ENCODE assay signal across 18 mouse cellular contexts in the genomic region with DNA sequence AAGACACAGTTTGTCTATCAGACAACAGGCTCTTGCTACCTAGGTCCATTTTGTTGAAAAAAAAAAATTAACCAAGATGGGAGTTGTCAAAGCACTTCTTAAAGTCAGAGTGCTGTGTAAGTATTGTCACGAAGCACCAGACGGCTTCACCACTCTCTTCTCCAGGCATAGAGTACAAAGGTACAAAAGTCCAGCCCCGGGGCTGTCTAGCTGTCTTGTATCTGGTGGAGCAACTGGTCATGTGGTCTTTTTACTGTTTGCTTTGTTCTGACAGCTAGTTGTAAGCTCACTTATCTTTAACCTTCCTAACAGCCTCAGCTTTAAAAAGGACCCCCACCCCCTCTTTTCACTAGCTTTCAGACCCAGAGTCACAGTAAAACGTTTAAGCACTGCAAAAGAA. TPM values are rescaled to one million over a fixed set of nuclear protein-coding genes. Genes with fewer than 3 reads are reported as not detected.
DNase-seq lines count a peak whose midpoint lies in the region; ATAC-seq and TF ChIP-seq lines count a peak whose summit lies in the region.
"Had no signal": no experiment of that assay in that cellular context is flagged by ENCODE, and none has a peak within 500 bp of the region (broad histone marks: within the 10 kb centered on the region; RNA-seq: fewer than 3 reads in every experiment).

No protein-coding gene starts in this region.

- H3K27me3 ChIP-seq in kidney, adult 2 months (replicated peaks; ENCODE audit: control insufficient read depth, insufficient read depth, low read length), result no peaks in the 10 kb centered on the region
- no peaks in the 10 kb centered on the region for H3K27me3 ChIP-seq in kidney, embryonic 14.5 days (ENCODE audit: control insufficient read depth, insufficient read depth, low read length)
- H3K27me3 ChIP-seq in liver, embryonic 11.5 days (replicated peaks; ENCODE audit: control insufficient read depth, insufficient read depth, low read length), result no peaks in the 10 kb centered on the region
- H3K27me3 ChIP-seq: embryonic facial prominence, embryonic 12.5 days; lung, embryonic 15.5 days had no signal

- ATAC-seq in kidney, embryonic 14.5 days (ENCODE audit: low FRiP score, low TSS enrichment), result no peak
- no peak for ATAC-seq in liver, embryonic 11.5 days (replicated peaks; ENCODE audit: low FRiP score)
- no peak for ATAC-seq in erythroid progenitor cell, adult 5-6 weeks (replicated peaks; ENCODE audit: low FRiP score, poor library complexity, severe bottlenecking)
- ATAC-seq: hindbrain, embryonic 16.5 days had no signal

- peak overlapping the region; percentile 92 for H3K27ac ChIP-seq in kidney, adult 2 months (ENCODE audit: insufficient read depth, low read depth, low read length)
- H3K27ac ChIP-seq in kidney, embryonic 14.5 days (ENCODE audit: low read depth, low read length), result no peak overlapping the region
- 0 out of 2 replicates have a peak overlapping the region, but pooled peaks have one; percentile 25 for H3K27ac ChIP-seq in liver, embryonic 11.5 days (ENCODE audit: low read depth, low read length)
- H3K27ac ChIP-seq: embryonic facial prominence, embryonic 12.5 days; left cerebral cortex, adult 2 months; lung, embryonic 15.5 days had no signal

- no peak for TF ChIP-seq CTCF in kidney, adult 2 months (conservative IDR thresholded peaks at IDR 0.05; ENCODE audit: insufficient read depth, insufficient read length, low read depth, low read length)

- H3K4me1 ChIP-seq in kidney, adult 2 months (ENCODE audit: control insufficient read depth, insufficient read depth, low read length), result peaks cover 5% of the 10 kb centered on the region; the same call in 1 of the 2 replicates
- 0 out of 2 replicates have a peak, but pooled peaks cover 6% of the 10 kb centered on the region for H3K4me1 ChIP-seq in kidney, embryonic 14.5 days (ENCODE audit: control insufficient read depth, insufficient read depth, low read length)
- peaks cover 7% of the 10 kb centered on the region; the same call in 1 of the 2 replicates for H3K4me1 ChIP-seq in liver, embryonic 11.5 days (replicated peaks; ENCODE audit: control insufficient read depth, insufficient read depth, low read length)

- no peak overlapping the region for H3K4me3 ChIP-seq in kidney, adult 2 months (ENCODE audit: insufficient read depth, low read depth, low read length)
- H3K4me3 ChIP-seq in kidney, embryonic 14.5 days (ENCODE audit: low read length), result no peak overlapping the region
- no peak overlapping the region for H3K4me3 ChIP-seq in liver, embryonic 11.5 days (ENCODE audit: low read depth, low read length)
- H3K4me3 ChIP-seq: embryonic facial prominence, embryonic 12.5 days; left cerebral cortex, adult 2 months; lung, embryonic 15.5 days had no signal

- 41% methylated on average over 4 of the region's 4 CpGs for WGBS in kidney, adult 2 months
- WGBS in kidney, embryonic 14.5 days, result 50% methylated on average over 4 of the region's 4 CpGs
- WGBS in liver, embryonic 11.5 days, result 39% methylated on average over 4 of the region's 4 CpGs

- H3K36me3 ChIP-seq in kidney, adult 2 months (ENCODE audit: control insufficient read depth, insufficient read depth, low read length), result no peaks in the 10 kb centered on the region; the same call in 1 of the 2 replicates
- no peaks in the 10 kb centered on the region for H3K36me3 ChIP-seq in kidney, embryonic 14.5 days (ENCODE audit: control insufficient read depth, insufficient read depth, low read length)
- no peaks in the 10 kb centered on the region for H3K36me3 ChIP-seq in liver, embryonic 11.5 days (ENCODE audit: control insufficient read depth, insufficient read depth, low read length)
- H3K36me3 ChIP-seq: embryonic facial prominence, embryonic 12.5 days; lung, embryonic 15.5 days had no signal

- no peak overlapping the region for H3K4me2 ChIP-seq in kidney, embryonic 14.5 days (replicated peaks; ENCODE audit: low read depth, low read length)
- peak overlapping the region; percentile 14; the same call in 1 of the 2 replicates for H3K4me2 ChIP-seq in liver, embryonic 11.5 days
- H3K4me2 ChIP-seq: embryonic facial prominence, embryonic 12.5 days; lung, embryonic 15.5 days had no signal

- H3K9me3 ChIP-seq in kidney, embryonic 14.5 days (ENCODE audit: control insufficient read depth, low read length), result no peaks in the 10 kb centered on the region
- H3K9me3 ChIP-seq in liver, embryonic 11.5 days (ENCODE audit: control insufficient read depth, low read length), result no peaks in the 10 kb centered on the region
- H3K9me3 ChIP-seq: embryonic facial prominence, embryonic 12.5 days; lung, embryonic 15.5 days had no signal

- no peak overlapping the region for H3K9ac ChIP-seq in kidney, embryonic 14.5 days (ENCODE audit: low read depth, low read length)
- no peak overlapping the region for H3K9ac ChIP-seq in liver, embryonic 11.5 days (ENCODE audit: low read depth, low read length)
- H3K9ac ChIP-seq: embryonic facial prominence, embryonic 12.5 days; lung, embryonic 15.5 days had no signal

- peak; percentile 89 for DNase-seq in kidney, adult 2 months
- peak; percentile 88 for DNase-seq in kidney, adult 9 months
- DNase-seq in liver, embryonic 11.5 days (ENCODE audit: low spot score), result no peak
- DNase-seq in yolk sac, embryonic 10.5 days (ENCODE audit: low spot score), result peak; percentile 85
- DNase-seq in layer of hippocampus, postnatal 36 days, result no peak
- DNase-seq: adrenal gland, postnatal 25 days; cerebellum, adult 8-10 months; gastrocnemius, postnatal 14 days; midbrain, embryonic 14.5 days; right cerebral cortex, postnatal 4 days; thymus, adult 18-20 months had no signal

- no peak for TF ChIP-seq POLR2A in kidney, adult 2 months (IDR thresholded peaks at IDR 0.05; ENCODE audit: low read depth, low read length)

RNA-seq across cellular contexts. Expression of gene Ghr, which starts 1.1 kb away (rescaled TPM):
- 147 and 188 TPM in 2 replicates for polyA plus RNA-seq in kidney, adult 2 months (2012; rRNA removed)
- polyA plus RNA-seq in kidney, embryonic 14.5 days (2014; fragmentation: Nextera tagmentation; extraction: Ambion mirVana), result 49.0 and 81.9 TPM in 2 replicates
- polyA plus RNA-seq in liver, embryonic 11.5 days (2014; fragmentation: Nextera tagmentation; extraction: Ambion mirVana), result 38.2 and 41.4 TPM in 2 replicates
- 1 to 10 TPM; 9.5 to 9.9 TPM for total RNA-seq in layer of hippocampus, postnatal 36 days (2021)
- 1.7 TPM in 1 of 2 replicates, not detected in the other for total RNA-seq in erythroid progenitor cell, adult 5-6 weeks (2015; ENCODE audit: low replicate concordance)
- total RNA-seq in erythroid progenitor cell, adult 5-6 weeks (2017; ENCODE audit: low replicate concordance), result 1.0 TPM in 1 of 2 replicates, not detected in the other
- total RNA-seq: neutrophil, adult 5-6 weeks had no signal

Comparison
In these comparisons a context has a peak if more than half of its experiments do, and no peak if none do; other contexts are left out.
1. DNase-seq: peak in kidney, adult 2 months (single experiment), kidney, adult 9 months (single experiment) and yolk sac, embryonic 10.5 days (single experiment); none in liver, embryonic 11.5 days (single experiment) and layer of hippocampus, postnatal 36 days (0 of 2).